Mouse (Mus musculus) lung, postnatal 0 days (tissue): ENCODE measurements at regions not wholly inside any gene's neighbourhood (a gene's known extent, or its start where the extent isn't known, plus 50 kb on each side); places are given as distances from the start of the nearest gene placed in this dataset.

ENCODE experiments used
- CTCF ChIP-seq: IDR thresholded peaks from 2 replicates; pipeline ENCODE4 v1.5.1; 2016; ENCODE audit warnings: antibody characterized with exemption, mild to moderate bottlenecking
- EP300 ChIP-seq: IDR thresholded peaks from 2 replicates; pipeline ENCODE4 v1.6.1; 2016; ENCODE audit warnings: antibody characterized with exemption, mild to moderate bottlenecking, control low read depth

GRCm38 (mm10) chr2:124720593-124721445, 347.1 kb upstream of the Slc24a5 start:
- TF ChIP-seq CTCF: no peak
- TF ChIP-seq EP300: no peak
